ENCODE assay signal across 7 mouse cellular contexts in genomic region chr19:53141251-53142072, GRCm38 (mm10). TPM values are rescaled to one million over a fixed set of nuclear protein-coding genes. Genes with fewer than 3 reads are reported as not detected.
DNase-seq lines count a peak whose midpoint lies in the region; ATAC-seq and TF ChIP-seq lines count a peak whose summit lies in the region.

No protein-coding gene starts in this region.

- ATAC-seq in midbrain, embryonic 11.5 days (ENCODE audit: low FRiP score), result no peak

- peak overlapping the region; percentile 48 for H3K4me3 ChIP-seq in kidney, adult 2 months (ENCODE audit: insufficient read depth, low read depth, low read length)
- H3K4me3 ChIP-seq in limb, embryonic 10.5 days, result peak overlapping the region; percentile 98
- peak overlapping the region; percentile 85 for H3K4me3 ChIP-seq in midbrain, embryonic 11.5 days (ENCODE audit: low read depth, low read length)
- peak overlapping the region; percentile 79 for H3K4me3 ChIP-seq in small intestine, adult 2 months (ENCODE audit: low read depth, low read length)

- H3K27me3 ChIP-seq in kidney, adult 2 months (replicated peaks; ENCODE audit: control insufficient read depth, insufficient read depth, low read length), result no peaks in the 10 kb centered on the region
- no peaks in the 10 kb centered on the region for H3K27me3 ChIP-seq in limb, embryonic 10.5 days (ENCODE audit: low read depth, poor library complexity, severe bottlenecking)
- peaks cover 13% of the 10 kb centered on the region for H3K27me3 ChIP-seq in midbrain, embryonic 11.5 days (ENCODE audit: control insufficient read depth, insufficient read depth, low read length)
- no peaks in the 10 kb centered on the region for H3K27me3 ChIP-seq in small intestine, adult 2 months (ENCODE audit: control insufficient read depth, insufficient read depth, low read length)

- peak overlapping the region; percentile 70 for H3K9ac ChIP-seq in midbrain, embryonic 11.5 days (ENCODE audit: low read length)

- H3K36me3 ChIP-seq in kidney, adult 2 months (ENCODE audit: control insufficient read depth, insufficient read depth, low read length), result no peaks in the 10 kb centered on the region
- H3K36me3 ChIP-seq in limb, embryonic 10.5 days, result no peaks in the 10 kb centered on the region
- no peaks in the 10 kb centered on the region for H3K36me3 ChIP-seq in midbrain, embryonic 11.5 days (ENCODE audit: control insufficient read depth, insufficient read depth, low read length)
- no peaks in the 10 kb centered on the region for H3K36me3 ChIP-seq in small intestine, adult 2 months (ENCODE audit: control insufficient read depth, insufficient read depth, low read length)

- H3K4me1 ChIP-seq in kidney, adult 2 months (ENCODE audit: control insufficient read depth, insufficient read depth, low read length), result peaks cover 3% of the 10 kb centered on the region
- H3K4me1 ChIP-seq in limb, embryonic 10.5 days, result peaks cover 68% of the 10 kb centered on the region
- peaks cover 12% of the 10 kb centered on the region for H3K4me1 ChIP-seq in midbrain, embryonic 11.5 days (ENCODE audit: control insufficient read depth, insufficient read depth, low read length)
- H3K4me1 ChIP-seq in small intestine, adult 2 months (ENCODE audit: control insufficient read depth, insufficient read depth, insufficient read length, low read length), result no peaks in the 10 kb centered on the region; the same call in 1 of the 2 replicates

- H3K27ac ChIP-seq in kidney, adult 2 months (ENCODE audit: insufficient read depth, low read depth, low read length), result peak overlapping the region; percentile 75
- peak overlapping the region; percentile 95 for H3K27ac ChIP-seq in limb, embryonic 10.5 days
- H3K27ac ChIP-seq in midbrain, embryonic 11.5 days (ENCODE audit: low read depth, low read length), result peak overlapping the region; percentile 20; the same call in 1 of the 2 replicates
- peak overlapping the region; percentile 74 for H3K27ac ChIP-seq in small intestine, adult 2 months (ENCODE audit: insufficient read depth, low read depth, low read length)

- WGBS in kidney, adult 2 months, result 14% methylated on average over 23 of the region's 23 CpGs
- under 1% methylated on average over 23 of the region's 23 CpGs for WGBS in limb, embryonic 10.5 days
- under 1% methylated on average over 23 of the region's 23 CpGs for WGBS in midbrain, embryonic 11.5 days
- WGBS in small intestine, adult 2 months, result 1% methylated on average over 23 of the region's 23 CpGs

- no peak for TF ChIP-seq CTCF in kidney, adult 2 months (conservative IDR thresholded peaks at IDR 0.05; ENCODE audit: insufficient read depth, insufficient read length, low read depth, low read length)
- TF ChIP-seq CTCF in small intestine, adult 2 months (IDR thresholded peaks at IDR 0.05; ENCODE audit: extremely low read depth, insufficient read length, insufficient replicate concordance, low read depth, low read length), result no peak

- no peaks in the 10 kb centered on the region for H3K9me3 ChIP-seq in limb, embryonic 10.5 days (replicated peaks)
- no peaks in the 10 kb centered on the region for H3K9me3 ChIP-seq in midbrain, embryonic 11.5 days (ENCODE audit: control insufficient read depth, low read length)

- peak; percentile 39 for DNase-seq in adrenal gland, postnatal 25 days
- DNase-seq in embryo, embryonic 11 days, result peak; percentile 31
- DNase-seq in heart, adult 11 months, result peak; percentile 99
- DNase-seq in kidney, adult 2 months, result peak; percentile 69
- peak; percentile 60 for DNase-seq in limb, embryonic 10.5 days (ENCODE audit: low spot score)
- peak; percentile 96 for DNase-seq in midbrain, embryonic 11.5 days (ENCODE audit: low spot score, missing footprints)

- no peak for TF ChIP-seq POLR2A in kidney, adult 2 months (IDR thresholded peaks at IDR 0.05; ENCODE audit: low read depth, low read length)
- TF ChIP-seq POLR2A in small intestine, adult 2 months (IDR thresholded peaks at IDR 0.05; ENCODE audit: low read depth, low read length), result peak; percentile 40; the same call in 1 of the 2 replicates

- peak overlapping the region; percentile 86 for H3K4me2 ChIP-seq in midbrain, embryonic 11.5 days

RNA-seq across cellular contexts. Expression of gene Add3, which starts 1.2 kb away (rescaled TPM):
- total RNA-seq in adrenal gland, postnatal 25 days (2021), result 48.3 and 51.8 TPM in 2 replicates
- polyA plus RNA-seq in kidney, adult 2 months (2012; rRNA removed), result 52.9 and 61.6 TPM in 2 replicates
- 46.4 and 63.7 TPM in 2 replicates for polyA plus RNA-seq in limb, embryonic 10.5 days (2016; fragmentation: Nextera tagmentation; extraction: Ambion mirVana)
- 49.7 and 53.8 TPM in 2 replicates for polyA plus RNA-seq in midbrain, embryonic 11.5 days (2014; fragmentation: Nextera tagmentation; extraction: Ambion mirVana)
- polyA plus RNA-seq in small intestine, adult 2 months (2012; rRNA removed), result 8.1 and 20.2 TPM in 2 replicates

Comparison
In these comparisons a context has a peak if more than half of its experiments do, and no peak if none do; other contexts are left out.
1. DNase-seq: peak in every context shown above with its lines; median percentile 99 in heart, adult 11 months; 96 in midbrain, embryonic 11.5 days; 69 in kidney, adult 2 months; 60 in limb, embryonic 10.5 days; 39 in adrenal gland, postnatal 25 days; 31 in embryo, embryonic 11 days.
2. H3K27ac ChIP-seq: peak in every context shown above with its lines; median percentile 95 in limb, embryonic 10.5 days; 75 in kidney, adult 2 months; 74 in small intestine, adult 2 months; 20 in midbrain, embryonic 11.5 days.
3. H3K4me3 ChIP-seq: peak in every context shown above with its lines; median percentile 98 in limb, embryonic 10.5 days; 85 in midbrain, embryonic 11.5 days; 79 in small intestine, adult 2 months; 48 in kidney, adult 2 months.